Mouse (Mus musculus) ES-E14 (cell line): ENCODE measurements around the gene Rrh. TPM values are rescaled to one million over a fixed set of nuclear protein-coding genes. Genes with fewer than 3 reads are reported as not detected.

Experiments used
- DNase-seq: peaks from one replicate; pipeline ENCODE4 v3.0.0-alpha.2; 2013; ENCODE audit warnings: low read depth, low spot score
- H3K27ac ChIP-seq: 2 replicates; pipeline ENCODE4 v1.5.1; 2012; ENCODE audit warnings: low read depth, mild to moderate bottlenecking, low read length, moderate library complexity, mixed read lengths; ENCODE audit not compliant: poor library complexity, insufficient read depth, severe bottlenecking
- H3K36me3 ChIP-seq: 2 replicates; pipeline ENCODE4 v1.6.1; 2012; ENCODE audit warnings: mild to moderate bottlenecking, low read length, moderate library complexity, mixed read lengths; ENCODE audit not compliant: control insufficient read depth, poor library complexity, insufficient read depth, severe bottlenecking
- H3K4me1 ChIP-seq, 2 experiments: fragments of 150-350 bp in 1 of 2; sonication (generic) in 1 of 2; 2 replicates each; pipeline ENCODE4 v1.6.1; 2012; ENCODE audit warnings: low read length in 2 of 2, mild to moderate bottlenecking in 1 of 2, mixed read lengths in 1 of 2; ENCODE audit not compliant: control insufficient read depth in 2 of 2, insufficient read depth in 2 of 2, poor library complexity in 1 of 2
- H3K4me3 ChIP-seq, 2 experiments: fragments of 150-350 bp in 1 of 2; sonication (generic) in 1 of 2; 2 replicates each; pipeline ENCODE4 v1.5.1; 2012; ENCODE audit warnings: low read length in 2 of 2, low read depth in 1 of 2, mild to moderate bottlenecking in 1 of 2, mixed read lengths in 1 of 2; ENCODE audit not compliant: insufficient read depth in 1 of 2, poor library complexity in 1 of 2, severe bottlenecking in 1 of 2
- H3K9ac ChIP-seq: 2 replicates; pipeline ENCODE4 v1.6.1; 2012; ENCODE audit warnings: low read depth, mild to moderate bottlenecking, low read length, mixed read lengths; ENCODE audit not compliant: poor library complexity, insufficient read depth, severe bottlenecking
- H3K9me3 ChIP-seq: fragments of 150-350 bp; sonication (generic); 2 replicates; pipeline ENCODE4 v1.6.1; 2012; ENCODE audit warnings: low read depth, mild to moderate bottlenecking, low read length; ENCODE audit not compliant: control insufficient read depth, insufficient read depth
- CHD2 ChIP-seq: IDR thresholded peaks from 2 replicates; pipeline ENCODE4 v1.6.1; 2014; ENCODE audit warnings: mild to moderate bottlenecking, low read depth, low read length, inconsistent platforms
- HCFC1 ChIP-seq: IDR thresholded peaks from 2 replicates; pipeline ENCODE4 v1.6.1; 2012; ENCODE audit warnings: low read length, inconsistent platforms, borderline replicate concordance; ENCODE audit not compliant: insufficient read depth
- MAFK ChIP-seq: IDR thresholded peaks from 2 replicates; pipeline ENCODE4 v1.6.1; 2014; ENCODE audit warnings: mild to moderate bottlenecking, low read depth, low read length, inconsistent platforms; ENCODE audit not compliant: insufficient read depth
- ZC3H11A ChIP-seq: IDR thresholded peaks from 2 replicates; pipeline ENCODE4 v1.6.1; 2012; ENCODE audit warnings: low read depth, mild to moderate bottlenecking, inconsistent platforms, low read length, borderline replicate concordance
- ZNF384 ChIP-seq: IDR thresholded peaks from 2 replicates; pipeline ENCODE4 v1.6.1; 2012; ENCODE audit warnings: low read depth, low read length, inconsistent platforms
- in situ Hi-C, 2 experiments: fragments of 600-800 bp; cut with MboI; formaldehyde crosslinking; loops; one replicate each; pipeline ENCODE4 v1.15.1; 2025; ENCODE audit warnings: low sequenced_read_pairs in 2 of 2, inconsistent platforms in 1 of 2; ENCODE audit not compliant: unreplicated experiment in 2 of 2
- total RNA-seq: library from RNA; depleted of rRNA; stranded (reverse); fragments of 300-350 nt; gene quantifications from 2 replicates; pipeline ENCODE4 v1.2.3, GENCODE M21; 2012

Gene Rrh
- total RNA-seq, 1 experiment: 0.94 TPM

- peak within 1 kb of the TSS; percentile 78 to 95 for H3K4me3 ChIP-seq
- TF ChIP-seq HCFC1: peak; percentile 82
- TF ChIP-seq MAFK: no peak
- H3K4me1 ChIP-seq: peaks cover 3 to 7% of the 10 kb centered on the region in 2 experiments; a peak in 2 of 4 replicates
- peak within 1 kb of the TSS; percentile 72 for H3K27ac ChIP-seq
- peaks cover 12% of the 10 kb centered on the region; the same call in 1 of the 2 replicates for H3K36me3 ChIP-seq
- H3K9me3 ChIP-seq: no peaks in the 10 kb centered on the region
- peak within 1 kb of the TSS; percentile 97 for H3K9ac ChIP-seq
- in situ Hi-C loops: no loop called here
- DNase-seq: peak; percentile 95
Measured at GRCm38 (mm10) chr3:129831035-129831568, 8.7 kb upstream of the Rrh start, which contains the start of gene Gar1. TSS of gene Gar1 (minus strand) at chr3:129831396.

GRCm38 (mm10) chr3:129830626-129831025 lies 8.2 kb upstream of the Rrh start:
- TF ChIP-seq CHD2: no peak
- TF ChIP-seq HCFC1: no peak
- no peak for TF ChIP-seq ZC3H11A
- no peak for TF ChIP-seq MAFK
- TF ChIP-seq ZNF384: no peak
- Histone ChIP-seq H3K36me3 (peaks cover 12% of the 10 kb centered on the region; the same call in 1 of the 2 replicates), H3K27ac (peak overlapping the region; percentile 72), H3K9me3 (no peaks in the 10 kb centered on the region), H3K4me1 (peaks cover 3 to 6% of the 10 kb centered on the region in 2 experiments; a peak in 2 of 4 replicates), H3K4me3 (peak overlapping the region; percentile 78 to 95), H3K9ac (peak overlapping the region; percentile 97)
- in situ Hi-C loops: no loop called here
- no peak for DNase-seq

- Histone ChIP-seq H3K9me3 (no peaks in the 10 kb centered on the region), H3K4me1 (peaks cover 3 to 5% of the 10 kb centered on the region in 2 experiments; a peak in 2 of 4 replicates), H3K27ac (no peak overlapping the region), H3K9ac (no peak overlapping the region), H3K4me3 (no peak overlapping the region), H3K36me3 (peaks cover 24% of the 10 kb centered on the region)
- TF ChIP-seq CHD2: no peak
- TF ChIP-seq ZC3H11A: no peak
- TF ChIP-seq MAFK: no peak
- no peak for TF ChIP-seq ZNF384
- DNase-seq: no peak
- in situ Hi-C loops: no loop called here
Measured at GRCm38 (mm10) chr3:129827691-129828090, 5.3 kb upstream of the Rrh start.

- H3K27ac ChIP-seq: no peak overlapping the region
- DNase-seq: no peak
- peaks cover 3 to 5% of the 10 kb centered on the region in 2 experiments; a peak in 2 of 4 replicates for H3K4me1 ChIP-seq
- H3K36me3 ChIP-seq: peaks cover 24% of the 10 kb centered on the region
- in situ Hi-C loops: no loop called here
- no peak for TF ChIP-seq ZC3H11A
- TF ChIP-seq MAFK: no peak
- TF ChIP-seq ZNF384: no peak
- no peak for TF ChIP-seq HCFC1
- no peak for TF ChIP-seq CHD2
- H3K4me3 ChIP-seq: no peak overlapping the region
- H3K9me3 ChIP-seq: no peaks in the 10 kb centered on the region
- H3K9ac ChIP-seq: no peak overlapping the region
Measured at GRCm38 (mm10) chr3:129826691-129827090, 4.3 kb upstream of the Rrh start.

- Histone ChIP-seq H3K9me3 (no peaks in the 10 kb centered on the region), H3K27ac (no peak overlapping the region), H3K36me3 (peaks cover 24% of the 10 kb centered on the region), H3K9ac (no peak overlapping the region), H3K4me3 (no peak overlapping the region), H3K4me1 (peaks cover 2 to 5% of the 10 kb centered on the region in 2 experiments; a peak in 2 of 4 replicates)
- in situ Hi-C loops: no loop called here
- DNase-seq: no peak
- TF ChIP-seq ZC3H11A: no peak
- no peak for TF ChIP-seq ZNF384
- no peak for TF ChIP-seq HCFC1
- 0 out of 2 replicates have a peak, but pooled peaks have one; percentile 34 for TF ChIP-seq MAFK
- no peak for TF ChIP-seq CHD2
Measured at GRCm38 (mm10) chr3:129824891-129825290, 2.5 kb upstream of the Rrh start.
